Mouse (Mus musculus): Measurements from ENCODE around the gene Abhd15.
A peak's percentile ranks its signal among the peaks of the same experiment; 100 is the strongest.
"Not testable (repeated sequence)": the region's sequence is repeated elsewhere in the genome, so short reads cannot be mapped to it uniquely, and the experiment has no call there.

The Abhd15 gene

GRCm38 (mm10) chr11:77512891-77513810 lies 1.8 kb upstream of the Abhd15 start:
- DNase-seq (ENCODE audit: low spot score), result peak; percentile 86

- DNase-seq (ENCODE audit: low spot score), result no peak
These were observed 1.1 kb upstream of the Abhd15 start for GRCm38 (mm10) chr11:77513811-77514170.

GRCm38 (mm10) chr11:77514281-77514831 lies 565 bp upstream of the Abhd15 start:
- peak; percentile 25 for DNase-seq (ENCODE audit: low spot score)

GRCm38 (mm10) chr11:77515637-77516552 lies 974 bp downstream of the Abhd15 start, which contains the start of gene Trp53i13:
Gene Trp53i13, minus strand, starts transcription at chr11:77515980.
- peak; percentile 31 for DNase-seq (ENCODE audit: low spot score)

- no peak for DNase-seq (ENCODE audit: low spot score)
These were observed 1.9 kb downstream of the Abhd15 start for GRCm38 (mm10) chr11:77516553-77517425.

GRCm38 (mm10) chr11:77518051-77518798 lies 3.3 kb downstream of the Abhd15 start:
- no peak for DNase-seq (ENCODE audit: low spot score)

GRCm38 (mm10) chr11:77519043-77519442 lies 4.1 kb downstream of the Abhd15 start, which contains the start of gene Gm10392:
Gene Gm10392, minus strand, starts transcription at chr11:77519198.
- DNase-seq (ENCODE audit: low spot score), result no peak

GRCm38 (mm10) chr11:77520601-77521529 lies 5.9 kb downstream of the Abhd15 start:
- no peak for DNase-seq (ENCODE audit: low spot score)

- no peak for DNase-seq (ENCODE audit: low spot score)
These were observed 11.0 kb downstream of the Abhd15 start for GRCm38 (mm10) chr11:77525804-77526486.

- not testable (repeated sequence) for DNase-seq (ENCODE audit: low spot score)
These were observed 13.5 kb downstream of the Abhd15 start for GRCm38 (mm10) chr11:77528420-77528819.

- no peak for DNase-seq (ENCODE audit: low spot score)
These were observed 14.7 kb downstream of the Abhd15 start for GRCm38 (mm10) chr11:77529644-77530043.

GRCm38 (mm10) chr11:77530862-77531261 lies 15.9 kb downstream of the Abhd15 start:
- no peak for DNase-seq (ENCODE audit: low spot score)

GRCm38 (mm10) chr11:77532202-77532846 lies 17.4 kb downstream of the Abhd15 start:
- no peak for DNase-seq (ENCODE audit: low spot score)

- DNase-seq (ENCODE audit: low spot score), result no peak
These were observed 30.3 kb downstream of the Abhd15 start for GRCm38 (mm10) chr11:77545261-77545660.

GRCm38 (mm10) chr11:77585201-77585600 lies 70.3 kb downstream of the Abhd15 start:
- DNase-seq (ENCODE audit: low spot score), result no peak

Data from testis, postnatal 14 days (tissue).